In genomic region chr8:104509061-104510006, GRCm38 (mm10) we compare ENCODE assay signal across 8 mouse cellular contexts. TPM values are rescaled to one million over a fixed set of nuclear protein-coding genes. Genes with fewer than 3 reads are reported as not detected.
DNase-seq lines count a peak whose midpoint lies in the region; ATAC-seq lines count a peak whose summit lies in the region.

Terb1 (minus strand) TSS chr8:104509910.

- intact Hi-C loops in left cerebral cortex, postnatal 25 days (cut with DNase I), result loop anchor here (5.0 kb wide), 1 partner anchor 167 kb away; no protein-coding TSS in a partner anchor

- peak within 1 kb of the TSS; percentile 71 for H3K9ac ChIP-seq in hindbrain, embryonic 15.5 days

- 0 out of 2 replicates have a peak within 1 kb of the TSS, but pooled peaks have one; percentile 4 for H3K27ac ChIP-seq in hindbrain, embryonic 15.5 days (replicated peaks)

- H3K9me3 ChIP-seq in hindbrain, embryonic 15.5 days, result no peaks in the 10 kb centered on the region
- H3K9me3 ChIP-seq in megakaryocyte, embryonic 14.5 days, result 0 out of 2 replicates have a peak, but pooled peaks cover 7% of the 10 kb centered on the region

- WGBS in hindbrain, embryonic 15.5 days, result 1% methylated on average over 61 of the region's 64 CpGs

- H3K4me3 ChIP-seq in hindbrain, embryonic 15.5 days, result peak within 1 kb of the TSS; percentile 62
- peak within 1 kb of the TSS; percentile 80 for H3K4me3 ChIP-seq in megakaryocyte, embryonic 14.5 days (replicated peaks)

- peak; percentile 86 for ATAC-seq in hindbrain, embryonic 15.5 days (ENCODE audit: low FRiP score, low read depth)

- no peaks in the 10 kb centered on the region for H3K27me3 ChIP-seq in hindbrain, embryonic 15.5 days
- no peaks in the 10 kb centered on the region for H3K27me3 ChIP-seq in megakaryocyte, embryonic 14.5 days (replicated peaks)

- peak within 1 kb of the TSS; percentile 98 for H3K4me2 ChIP-seq in hindbrain, embryonic 15.5 days

- H3K4me1 ChIP-seq in hindbrain, embryonic 15.5 days (replicated peaks), result peaks cover 11% of the 10 kb centered on the region
- peaks cover 16% of the 10 kb centered on the region for H3K4me1 ChIP-seq in megakaryocyte, embryonic 14.5 days

- peak; percentile 47 for DNase-seq in WW6 (ENCODE audit: low read depth, low spot score)
- peak; percentile 54 for DNase-seq in cerebellum, adult 9-11 months
- peak; percentile 9 to 55 for DNase-seq in frontal cortex, adult 2 months (ENCODE audit: extremely low spot score in 1 of 2, low spot score in 1 of 2)
- peak; percentile 39 for DNase-seq in left cerebral cortex, postnatal 25 days (ENCODE audit: low spot score in 2 of 2)
- DNase-seq in right cerebral cortex, postnatal 10 days (ENCODE audit: low spot score in 2 of 2), result peak; percentile 64 to 67
- peak; percentile 43 for DNase-seq in urinary bladder, postnatal 14 days (ENCODE audit: low spot score)

- H3K36me3 ChIP-seq in hindbrain, embryonic 15.5 days, result peaks cover 14% of the 10 kb centered on the region
- peaks cover 46% of the 10 kb centered on the region for H3K36me3 ChIP-seq in megakaryocyte, embryonic 14.5 days (replicated peaks; ENCODE audit: low read length)

RNA-seq across cellular contexts. Expression of gene Terb1, which starts in this region (rescaled TPM):
- polyA plus RNA-seq in frontal cortex, adult 2 months (2012; rRNA removed), result 0.74 and 0.86 TPM in 2 replicates
- 0.62 and 0.65 TPM in 2 replicates for polyA plus RNA-seq in hindbrain, embryonic 15.5 days (2015; fragmentation: Nextera tagmentation; extraction: Ambion mirVana)
- total RNA-seq in left cerebral cortex, postnatal 25 days (2021), result 1 to 10 TPM; 1.9 to 2.3 TPM
- polyA plus RNA-seq in megakaryocyte, embryonic 14.5 days (2012; ENCODE audit: insufficient read depth, low replicate concordance), result not detected in 2 replicates

Comparison
In these comparisons a context has a peak if more than half of its experiments do, and no peak if none do; other contexts are left out.
1. Peak in every context shown above with its lines: DNase-seq, ATAC-seq, H3K4me3 ChIP-seq and H3K27ac ChIP-seq.
2. Peak in DNase-seq in frontal cortex, adult 2 months; RNA of the gene not detected or under 1 TPM.
3. Peak in ATAC-seq, H3K4me3 ChIP-seq, H3K27ac ChIP-seq, H3K9ac ChIP-seq and H3K4me2 ChIP-seq in hindbrain, embryonic 15.5 days; RNA of the gene not detected or under 1 TPM.